Mouse (Mus musculus): ENCODE measurements around the gene Wdcp. TPM values are rescaled to one million over a fixed set of nuclear protein-coding genes. Genes with fewer than 3 reads are reported as not detected.
A peak's percentile ranks its signal among the peaks of the same experiment; 100 is the strongest.
"Not testable (repeated sequence)": the region's sequence is repeated elsewhere in the genome, so short reads cannot be mapped to it uniquely, and the experiment has no call there.

The Wdcp gene
- total RNA-seq, 1 experiment from 2014 or later = 6.9 TPM

DNA sequence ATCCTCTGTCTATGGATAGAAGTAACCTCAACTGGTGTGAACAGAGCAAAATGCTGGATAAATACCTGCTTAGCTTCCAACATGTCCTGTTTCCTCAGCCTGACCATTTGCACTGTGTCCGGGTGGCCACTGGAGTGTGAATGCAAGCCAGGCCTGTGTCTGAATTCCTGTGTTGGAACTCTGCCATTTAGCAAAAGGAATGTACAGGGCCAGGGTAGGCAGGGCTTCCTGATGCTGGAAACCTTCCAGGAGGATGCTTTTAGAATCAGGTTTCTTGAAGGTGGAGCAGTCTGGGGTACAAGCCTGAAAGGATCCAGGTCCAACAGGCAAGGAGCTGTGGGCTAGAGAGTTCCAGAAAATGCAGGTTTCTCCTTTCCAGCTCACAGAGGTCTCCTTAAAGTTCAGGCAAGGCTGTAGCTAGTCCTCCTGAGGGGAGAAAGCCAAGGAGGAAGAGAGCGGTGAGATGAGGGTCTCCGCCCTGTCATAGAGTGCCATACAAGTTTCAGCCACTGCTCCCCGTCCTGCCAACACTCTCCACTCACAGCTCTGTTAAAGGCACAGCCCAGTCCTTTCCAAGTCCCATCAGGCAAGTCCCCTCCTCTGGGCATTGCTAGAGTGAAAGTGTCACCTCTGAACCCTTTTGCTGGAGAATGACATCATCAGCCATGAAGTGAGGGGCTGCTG is 20.7 kb downstream of the Wdcp start:
- ATAC-seq (replicated peaks; ENCODE audit: low read depth, poor library complexity, severe bottlenecking) = no peak

- ATAC-seq (replicated peaks; ENCODE audit: low read depth, poor library complexity, severe bottlenecking) = no peak
Measured at GRCm38 (mm10) chr12:4864338-4864690, 21.2 kb downstream of the Wdcp start.

- no peak for ATAC-seq (replicated peaks; ENCODE audit: low read depth, poor library complexity, severe bottlenecking)
Measured at GRCm38 (mm10) chr12:4868924-4869323, 25.8 kb downstream of the Wdcp start.

- no peak for ATAC-seq (replicated peaks; ENCODE audit: low read depth, poor library complexity, severe bottlenecking)
Measured at GRCm38 (mm10) chr12:4871260-4871659, 28.2 kb downstream of the Wdcp start.

DNA sequence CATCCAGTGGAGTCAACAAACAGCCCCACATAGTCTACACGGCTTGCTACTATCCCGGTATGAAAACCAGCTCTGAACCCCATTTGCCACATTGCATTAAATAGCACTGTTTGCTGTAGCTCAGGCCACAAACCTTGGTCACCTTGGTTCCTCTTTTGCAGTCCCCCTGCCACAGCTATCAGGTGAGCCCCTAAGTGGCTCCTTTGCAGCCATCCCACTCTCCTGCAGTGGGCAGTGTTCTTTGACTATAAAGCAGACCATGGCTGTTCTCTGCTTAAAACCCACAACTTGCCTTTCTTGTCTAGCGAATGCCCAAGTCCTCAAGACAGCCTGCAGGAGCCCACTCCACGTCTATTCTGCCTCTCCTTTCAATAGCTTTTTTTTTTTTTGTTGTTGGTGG is 29.2 kb downstream of the Wdcp start:
- no peak for ATAC-seq (replicated peaks; ENCODE audit: low read depth, poor library complexity, severe bottlenecking)

- ATAC-seq (replicated peaks; ENCODE audit: low read depth, poor library complexity, severe bottlenecking) = peak; percentile 64
Measured at GRCm38 (mm10) chr12:4872983-4873477, 29.9 kb downstream of the Wdcp start.

GRCm38 (mm10) chr12:4873531-4873930 is 30.4 kb downstream of the Wdcp start:
- no peak for ATAC-seq (replicated peaks; ENCODE audit: low read depth, poor library complexity, severe bottlenecking)

GRCm38 (mm10) chr12:4874161-4874927 is 31.2 kb downstream of the Wdcp start, which contains the start of gene Mfsd2b:
Gene Mfsd2b (minus strand): TSS chr12:4874359.
- ATAC-seq (replicated peaks; ENCODE audit: low read depth, poor library complexity, severe bottlenecking) = peak; percentile 73

DNA sequence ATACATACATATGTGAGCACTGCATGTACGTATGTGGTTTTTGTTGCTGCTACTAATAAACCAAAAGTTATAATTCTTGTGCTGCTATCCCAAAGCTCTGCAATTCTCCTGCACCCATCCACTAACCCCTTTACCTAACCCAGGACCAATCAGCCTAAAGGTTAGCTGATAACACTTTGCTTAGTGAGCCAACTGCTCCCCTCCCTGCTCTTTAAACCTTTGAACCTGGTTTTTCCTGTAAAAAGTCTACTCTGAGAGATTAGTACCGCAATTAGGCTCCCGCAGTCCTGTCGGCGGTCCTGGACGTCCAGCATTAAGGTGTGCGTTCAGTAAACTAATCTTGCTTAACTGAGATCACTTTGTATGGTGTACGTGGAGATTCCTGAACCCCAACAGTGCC is 32.5 kb downstream of the Wdcp start:
- ATAC-seq (replicated peaks; ENCODE audit: low read depth, poor library complexity, severe bottlenecking) = no peak

- ATAC-seq (replicated peaks; ENCODE audit: low read depth, poor library complexity, severe bottlenecking) = peak; percentile 34
Measured at GRCm38 (mm10) chr12:4878296-4878783, 35.2 kb downstream of the Wdcp start.

- no peak for ATAC-seq (replicated peaks; ENCODE audit: low read depth, poor library complexity, severe bottlenecking)
Measured at GRCm38 (mm10) chr12:4879048-4879447, 35.9 kb downstream of the Wdcp start.

GRCm38 (mm10) chr12:4882086-4882485 is 39.0 kb downstream of the Wdcp start:
- no peak for ATAC-seq (replicated peaks; ENCODE audit: low read depth, poor library complexity, severe bottlenecking)

DNA sequence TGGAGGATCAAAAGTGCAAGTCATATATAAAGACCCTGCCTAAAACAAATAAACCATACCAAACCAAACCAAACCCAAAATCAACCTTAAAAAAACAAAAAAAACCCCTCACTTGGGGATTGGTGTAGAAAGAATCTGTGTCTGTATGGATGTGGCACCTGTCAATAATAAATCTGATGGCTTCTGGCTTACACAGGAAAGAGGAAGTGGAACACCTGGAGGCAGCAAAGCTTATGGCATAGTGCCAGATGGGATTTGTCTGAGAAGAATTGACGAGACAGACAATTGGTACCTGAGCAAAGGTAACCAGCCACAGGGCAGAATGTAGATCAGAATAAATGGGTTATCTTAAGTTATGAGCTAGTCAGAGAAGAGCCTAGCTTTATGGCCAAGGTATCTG is 42.0 kb downstream of the Wdcp start:
- no peak for ATAC-seq (replicated peaks; ENCODE audit: low read depth, poor library complexity, severe bottlenecking)

DNA sequence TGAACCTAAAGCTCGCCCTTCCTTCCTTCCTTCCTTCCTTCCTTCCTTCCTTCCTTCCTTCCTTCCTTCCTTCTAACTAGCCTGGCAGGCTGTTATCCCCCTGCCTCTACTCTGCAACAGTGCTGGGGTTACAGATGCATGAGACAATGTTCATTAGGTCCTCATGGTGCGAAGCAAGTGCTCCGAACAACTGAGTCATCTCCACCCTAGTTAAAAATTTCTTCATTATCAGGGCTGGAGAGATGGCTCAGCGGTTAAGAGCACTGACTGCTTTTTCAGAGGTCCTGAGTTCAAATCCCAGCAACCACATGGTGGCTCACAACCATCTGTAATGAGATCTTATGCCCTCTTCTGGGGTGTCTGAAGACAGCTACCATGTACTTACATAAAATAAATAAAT is 43.5 kb downstream of the Wdcp start:
- ATAC-seq (replicated peaks; ENCODE audit: low read depth, poor library complexity, severe bottlenecking) = not testable (repeated sequence)

DNA sequence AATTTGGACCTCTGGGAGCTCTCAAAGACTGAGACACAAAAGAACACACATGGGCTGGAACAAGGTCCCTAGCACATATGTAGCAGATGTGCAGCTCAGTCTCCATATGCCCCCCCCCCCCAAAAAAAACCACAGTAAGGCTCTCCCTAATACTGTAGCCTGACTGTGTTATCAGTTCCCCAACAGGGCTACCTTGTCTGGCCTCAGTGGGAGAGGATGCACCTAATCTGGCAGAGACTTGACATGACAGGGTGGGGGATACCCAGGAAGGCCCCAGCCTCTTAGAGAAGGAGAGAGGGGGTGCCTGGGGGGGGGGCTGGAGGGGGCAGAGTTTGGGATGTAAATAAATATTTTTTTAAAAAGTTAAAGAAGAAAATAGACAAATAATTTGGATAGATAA is 45.6 kb downstream of the Wdcp start:
- no peak for ATAC-seq (replicated peaks; ENCODE audit: low read depth, poor library complexity, severe bottlenecking)

- no peak for ATAC-seq (replicated peaks; ENCODE audit: low read depth, poor library complexity, severe bottlenecking)
Measured at GRCm38 (mm10) chr12:4889251-4889650, 46.1 kb downstream of the Wdcp start.

DNA sequence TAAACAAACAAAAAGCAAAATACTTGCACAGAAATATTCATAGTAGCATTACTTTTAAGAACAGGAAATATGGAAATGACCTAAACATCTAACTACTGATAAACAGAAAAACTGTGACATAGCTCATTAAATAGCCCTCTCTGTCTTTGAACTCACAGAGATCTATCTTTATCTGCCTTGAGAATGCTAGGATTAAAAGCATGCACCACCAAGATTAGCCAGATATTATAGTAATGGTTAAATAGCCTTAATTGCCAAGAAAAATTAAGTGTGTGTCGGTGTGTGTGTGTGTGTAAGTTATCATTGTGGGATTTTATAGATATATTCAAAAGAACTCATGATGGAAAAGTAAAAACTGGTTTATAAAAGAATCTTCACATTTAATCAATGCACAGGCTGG is 46.8 kb downstream of the Wdcp start:
- no peak for ATAC-seq (replicated peaks; ENCODE audit: low read depth, poor library complexity, severe bottlenecking)

DNA sequence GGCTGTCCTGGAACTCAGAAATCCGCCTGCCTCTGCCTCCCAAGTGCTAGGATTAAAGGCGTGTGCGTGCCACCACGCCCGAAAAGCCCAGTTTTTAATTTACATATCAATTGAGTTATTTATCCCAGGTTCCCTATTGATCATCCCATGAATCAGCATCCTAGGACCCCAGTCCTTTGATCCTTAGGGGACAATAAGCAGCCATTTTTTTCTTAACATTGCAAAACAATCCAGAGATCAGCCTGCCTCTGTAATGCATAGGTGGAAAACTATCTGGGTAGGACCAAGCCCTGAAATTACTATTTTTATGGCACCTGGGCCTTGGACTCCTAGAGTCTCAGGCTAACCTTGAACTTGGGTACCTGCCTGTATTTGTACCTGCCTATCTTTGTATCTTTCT is 54.9 kb downstream of the Wdcp start:
- no peak for ATAC-seq (replicated peaks; ENCODE audit: low read depth, poor library complexity, severe bottlenecking)

GRCm38 (mm10) chr12:4905946-4906345 is 62.8 kb downstream of the Wdcp start:
- no peak for ATAC-seq (replicated peaks; ENCODE audit: low read depth, poor library complexity, severe bottlenecking)

DNA sequence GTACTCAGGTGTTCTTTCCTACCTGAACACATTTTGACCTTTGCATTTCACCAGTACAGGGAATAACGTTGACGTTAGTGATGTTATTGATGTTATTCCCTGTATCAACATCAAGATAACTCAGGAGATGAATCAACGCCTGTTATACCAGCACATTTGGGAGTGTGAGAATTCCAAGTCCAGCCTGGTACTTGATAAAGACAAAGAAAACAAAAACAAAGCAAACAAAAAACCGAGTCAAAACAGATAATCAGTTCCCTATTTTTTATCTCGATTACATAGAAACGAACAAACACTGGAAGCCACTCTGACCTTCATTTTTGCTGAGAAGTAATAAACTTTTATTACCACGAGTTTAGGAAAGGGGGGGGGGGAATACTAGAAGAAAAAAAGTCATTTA is 63.4 kb downstream of the Wdcp start:
- ATAC-seq (replicated peaks; ENCODE audit: low read depth, poor library complexity, severe bottlenecking) = no peak
